Mouse (Mus musculus) heart, embryonic 11.5 days (tissue): Measurements from ENCODE around the gene Pkp4. TPM values are rescaled to one million over a fixed set of nuclear protein-coding genes. Genes with fewer than 3 reads are reported as not detected.

Experiments
- ATAC-seq: fragments of 200-750 bp; cut with Nextera tagmentation; replicated peaks from 2 replicates; pipeline ENCODE4 v1.8.0; 2017; ENCODE audit warnings: moderate library complexity; ENCODE audit not compliant: insufficient number of reproducible peaks, low FRiP score, low TSS enrichment
- H3K27ac ChIP-seq: fragments of 300-500 bp; sonication (generic); 2 replicates; pipeline ENCODE4 v1.5.1; 2014; ENCODE audit warnings: mild to moderate bottlenecking, low read depth, low read length
- H3K27me3 ChIP-seq: fragments of 300-500 bp; sonication (generic); 2 replicates; pipeline ENCODE4 v1.6.1; 2014; ENCODE audit warnings: mild to moderate bottlenecking, low read length, mixed read lengths; ENCODE audit not compliant: control insufficient read depth, insufficient read depth
- H3K36me3 ChIP-seq: fragments of 300-500 bp; sonication (generic); 2 replicates; pipeline ENCODE4 v1.6.1; 2014; ENCODE audit warnings: mild to moderate bottlenecking, low read length, moderate library complexity, mixed read lengths; ENCODE audit not compliant: control insufficient read depth, insufficient read depth
- H3K4me1 ChIP-seq: fragments of 300-500 bp; sonication (generic); 2 replicates; pipeline ENCODE4 v1.6.1; 2014; ENCODE audit warnings: low read length; ENCODE audit not compliant: control insufficient read depth, insufficient read depth
- H3K4me2 ChIP-seq: fragments of 300-500 bp; sonication (generic); 2 replicates; pipeline ENCODE4 v1.6.1; 2014; ENCODE audit warnings: mild to moderate bottlenecking, moderate library complexity
- H3K4me3 ChIP-seq: fragments of 300-500 bp; sonication (generic); 2 replicates; pipeline ENCODE4 v1.5.1; 2014; ENCODE audit warnings: low read depth, low read length
- H3K9ac ChIP-seq: fragments of 300-500 bp; sonication (generic); 2 replicates; pipeline ENCODE4 v1.6.1; 2014; ENCODE audit warnings: mild to moderate bottlenecking, low read depth, low read length, moderate library complexity
- H3K9me3 ChIP-seq: fragments of 300-500 bp; sonication (generic); replicated peaks from 2 replicates; pipeline ENCODE4 v1.6.1; 2016; ENCODE audit warnings: low read length; ENCODE audit not compliant: control insufficient read depth
- WGBS: fragments of 180-500 bp; shearing (Covaris S2); extraction: QIAGEN DNeasy Blood & Tissue Kit; methylation state at CpG from one replicate; pipeline ENCODE4 v1.1.7; 2014; ENCODE audit not compliant: insufficient replicate concordance; 5-methylcytosine and 5-hydroxymethylcytosine counted together
- polyA plus RNA-seq: library from polyadenylated mRNA; unstranded; fragments of >200 nt; fragmentation: Nextera tagmentation; extraction: Ambion mirVana; gene quantifications from 2 replicates; pipeline ENCODE4 v1.2.1, GENCODE M21; 2014

Pkp4 gene
- polyA plus RNA-seq, 1 experiment from 2014 or later: 37.6 TPM

DNA sequence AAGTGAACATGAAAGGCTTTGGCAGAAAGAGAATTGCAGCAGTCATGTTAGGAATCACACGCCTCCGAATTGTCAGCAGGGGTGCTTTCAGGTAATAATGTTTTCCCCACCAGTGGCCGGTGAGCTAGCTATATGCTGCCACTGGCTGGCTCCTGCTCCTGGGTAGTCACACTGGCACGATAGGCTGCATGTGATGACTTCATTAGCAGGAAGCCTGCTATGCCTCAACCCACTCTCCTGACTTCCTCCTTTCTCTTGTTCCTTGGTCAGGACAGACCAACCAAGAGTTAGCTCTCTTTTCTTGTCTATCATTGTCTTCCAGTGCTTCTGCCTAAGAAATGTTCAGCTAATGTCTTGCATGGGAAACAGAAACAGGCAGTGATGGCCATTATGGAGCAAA lies 171.9 kb downstream of the Pkp4 start:
- Histone ChIP-seq H3K36me3 (peaks cover 2% of the 10 kb centered on the region), H3K27ac (no peak overlapping the region)
- ATAC-seq: no peak

DNA sequence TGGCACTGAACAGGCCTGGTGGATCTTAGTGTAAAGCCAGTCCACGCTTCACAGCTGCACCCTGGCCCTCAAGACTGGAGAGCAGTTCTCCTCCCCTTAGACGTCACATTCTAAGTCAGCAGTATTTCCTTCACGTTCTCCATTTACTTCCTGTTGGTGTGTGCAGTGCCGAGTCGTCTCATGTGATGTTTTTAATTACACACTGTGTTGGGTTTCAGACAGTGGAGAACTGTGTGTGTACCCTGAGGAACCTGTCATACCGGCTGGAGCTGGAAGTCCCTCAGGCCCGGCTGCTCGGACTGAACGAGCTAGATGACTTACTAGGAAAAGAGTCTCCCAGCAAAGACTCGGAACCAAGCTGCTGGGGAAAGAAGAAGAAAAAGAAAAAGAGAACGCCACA lies 177.9 kb downstream of the Pkp4 start:
- Histone ChIP-seq H3K9ac (no peak overlapping the region), H3K4me1 (peaks cover 2% of the 10 kb centered on the region), H3K36me3 (peaks cover 7% of the 10 kb centered on the region), H3K27ac (no peak overlapping the region), H3K4me3 (no peak overlapping the region), H3K27me3 (no peaks in the 10 kb centered on the region), H3K4me2 (no peak overlapping the region), H3K9me3 (no peaks in the 10 kb centered on the region)
- 80% methylated on average over 11 of the region's 11 CpGs for WGBS
- ATAC-seq: no peak

More for the DNA sequence above, 171.9 kb downstream of the Pkp4 start:
- Histone ChIP-seq H3K4me1 (peaks cover 6% of the 10 kb centered on the region), H3K9ac (no peak overlapping the region), H3K4me3 (no peak overlapping the region), H3K9me3 (no peaks in the 10 kb centered on the region), H3K27me3 (no peaks in the 10 kb centered on the region), H3K4me2 (no peak overlapping the region)
- WGBS: 85% methylated on average over 4 of the region's 4 CpGs

DNA sequence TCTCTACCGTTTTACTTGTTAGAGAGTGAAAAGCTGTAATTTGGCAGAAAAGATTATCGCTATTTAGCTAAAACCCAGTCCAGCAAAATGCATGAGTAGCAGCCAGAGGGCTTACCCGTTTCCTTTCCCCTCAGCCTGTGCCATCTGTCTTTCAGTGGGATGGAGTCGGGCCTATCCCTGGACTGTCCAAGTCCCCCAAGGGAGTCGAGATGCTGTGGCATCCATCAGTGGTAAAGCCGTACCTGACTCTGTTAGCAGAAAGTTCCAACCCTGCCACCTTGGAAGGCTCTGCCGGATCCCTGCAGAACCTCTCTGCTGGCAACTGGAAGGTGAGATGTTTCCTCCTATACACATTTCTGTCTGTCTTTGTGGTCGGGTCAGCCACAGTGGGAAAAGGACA lies 178.3 kb downstream of the Pkp4 start:
- 92% methylated on average over 8 of the region's 8 CpGs for WGBS
- Histone ChIP-seq H3K27me3 (no peaks in the 10 kb centered on the region), H3K4me3 (no peak overlapping the region), H3K27ac (no peak overlapping the region), H3K4me2 (no peak overlapping the region), H3K9me3 (no peaks in the 10 kb centered on the region), H3K9ac (no peak overlapping the region), H3K36me3 (peaks cover 7% of the 10 kb centered on the region), H3K4me1 (no peaks in the 10 kb centered on the region; the same call in 1 of the 2 replicates)
- no peak for ATAC-seq

DNA sequence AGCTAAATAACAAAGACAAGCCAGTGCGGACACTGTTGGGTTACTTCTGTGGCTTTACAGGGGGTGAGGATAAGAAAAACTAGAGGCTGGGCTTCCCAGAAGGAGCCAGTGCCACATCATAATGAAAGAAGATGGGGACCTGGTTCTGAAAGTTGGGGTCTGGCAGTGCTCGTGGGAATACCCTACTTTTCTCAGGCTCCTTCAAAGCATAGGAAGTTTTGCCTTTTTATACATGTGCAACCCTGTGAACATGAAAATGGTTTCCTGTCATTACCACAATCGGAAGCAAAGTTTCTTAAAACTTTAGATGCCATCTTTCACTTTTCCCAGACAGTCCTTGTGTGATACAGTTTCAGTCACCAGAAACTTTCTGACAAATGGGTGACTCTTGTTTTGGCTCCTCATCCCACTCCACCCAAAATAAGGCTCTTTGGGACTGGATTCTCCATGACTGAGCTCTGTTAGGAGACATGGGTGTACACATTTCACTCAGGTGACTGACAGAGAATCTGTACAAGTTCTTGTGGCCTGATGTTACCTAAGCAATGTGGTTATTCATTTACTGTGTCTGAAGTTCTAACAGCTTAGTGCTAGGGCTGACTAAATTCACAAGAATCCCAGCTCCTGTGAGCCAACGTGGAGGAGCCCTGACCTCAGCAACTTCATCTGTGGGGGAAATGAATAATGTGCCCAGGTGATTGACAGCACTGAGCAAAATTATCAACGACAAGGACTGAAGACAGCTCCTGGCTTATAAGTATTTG lies 179.3 kb downstream of the Pkp4 start:
- no peaks in the 10 kb centered on the region for H3K27me3 ChIP-seq
- no peaks in the 10 kb centered on the region for H3K4me1 ChIP-seq
- no peak overlapping the region for H3K4me2 ChIP-seq
- no peaks in the 10 kb centered on the region for H3K9me3 ChIP-seq
- WGBS: 89% methylated on average over 5 of the region's 5 CpGs
- ATAC-seq: no peak
- peaks cover 7% of the 10 kb centered on the region for H3K36me3 ChIP-seq
- H3K27ac ChIP-seq: no peak overlapping the region
- H3K4me3 ChIP-seq: no peak overlapping the region
- no peak overlapping the region for H3K9ac ChIP-seq

DNA sequence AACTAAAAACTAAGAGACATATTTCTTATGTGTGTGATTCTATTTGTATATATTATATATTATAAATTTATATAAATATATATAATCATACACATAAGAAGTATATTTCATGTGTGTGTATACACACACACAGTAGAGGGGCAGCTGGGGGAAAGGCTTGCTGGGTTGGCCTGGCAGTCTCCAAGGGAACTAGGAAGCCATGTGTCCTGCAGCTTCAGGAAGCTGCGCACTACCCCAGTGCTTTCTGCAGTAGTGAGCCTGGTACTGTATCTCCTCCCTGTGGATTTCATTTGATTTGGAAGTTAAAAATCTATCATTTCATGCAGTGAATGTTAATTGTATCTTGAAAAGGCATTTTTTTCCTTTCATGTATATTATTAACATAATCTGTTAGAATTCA lies 180.2 kb downstream of the Pkp4 start:
- H3K4me2 ChIP-seq: no peak overlapping the region
- H3K36me3 ChIP-seq: peaks cover 13% of the 10 kb centered on the region
- ATAC-seq: no peak
- H3K9me3 ChIP-seq: no peaks in the 10 kb centered on the region
- H3K27ac ChIP-seq: no peak overlapping the region
- 96% methylated on average over 1 of the region's 1 CpGs for WGBS
- H3K4me1 ChIP-seq: no peaks in the 10 kb centered on the region
- H3K27me3 ChIP-seq: no peaks in the 10 kb centered on the region
- H3K9ac ChIP-seq: no peak overlapping the region
- no peak overlapping the region for H3K4me3 ChIP-seq

DNA sequence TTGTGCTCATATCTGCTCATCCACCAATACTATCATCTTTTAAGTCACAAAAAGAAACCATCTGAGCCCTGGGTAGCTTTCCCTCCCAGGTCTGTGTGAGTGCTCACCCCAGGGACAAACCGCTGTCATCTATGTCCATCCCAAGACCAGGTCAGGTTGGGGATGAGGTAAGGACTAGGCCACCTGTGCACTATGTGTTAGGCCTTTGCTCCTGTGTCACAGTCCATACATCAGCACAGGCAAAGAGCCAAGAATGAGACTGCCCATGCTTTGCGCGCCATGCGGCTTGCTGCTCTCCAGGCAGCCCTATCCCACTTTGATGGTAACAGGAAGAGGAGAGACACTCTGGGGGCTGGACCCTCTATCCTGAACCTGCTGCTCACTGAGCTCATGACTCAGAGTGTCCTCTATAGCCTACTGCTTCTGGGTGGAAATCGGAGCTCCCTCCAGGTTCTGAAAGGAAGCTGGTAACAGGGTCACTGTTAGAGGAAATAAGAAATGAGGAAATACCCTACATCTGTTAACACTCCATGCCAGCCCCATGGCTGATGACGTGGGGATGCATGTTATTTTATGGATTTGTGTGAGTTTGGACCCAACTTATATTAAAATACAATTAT lies 182.1 kb downstream of the Pkp4 start:
- Histone ChIP-seq H3K27ac (no peak overlapping the region), H3K27me3 (no peaks in the 10 kb centered on the region), H3K9ac (no peak overlapping the region), H3K4me2 (no peak overlapping the region), H3K36me3 (peaks cover 10% of the 10 kb centered on the region), H3K4me1 (0 out of 2 replicates have a peak, but pooled peaks cover 5% of the 10 kb centered on the region), H3K9me3 (no peaks in the 10 kb centered on the region), H3K4me3 (no peak overlapping the region)
- no peak for ATAC-seq
- 90% methylated on average over 6 of the region's 6 CpGs for WGBS

DNA sequence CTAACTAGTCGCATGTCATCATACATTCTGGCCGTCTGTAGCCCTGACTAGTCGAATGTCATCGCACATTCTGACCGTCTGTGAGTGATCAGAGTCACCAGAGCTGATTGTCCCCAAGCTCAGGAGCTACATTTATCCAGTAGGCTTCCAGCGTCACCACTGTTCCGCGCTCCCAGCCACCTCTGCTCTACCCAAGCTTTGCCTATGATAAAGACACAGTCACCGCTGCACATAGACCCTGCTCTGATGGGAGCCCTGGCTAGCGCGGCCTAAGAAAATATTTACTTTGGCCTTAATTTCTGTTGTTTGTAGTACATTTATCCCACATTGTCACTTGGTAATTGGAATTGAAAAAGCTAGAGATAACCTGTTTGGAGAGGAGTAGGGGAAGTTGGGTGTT lies 183.2 kb downstream of the Pkp4 start:
- Histone ChIP-seq H3K9me3 (no peaks in the 10 kb centered on the region), H3K36me3 (peaks cover 15% of the 10 kb centered on the region), H3K9ac (no peak overlapping the region), H3K4me1 (0 out of 2 replicates have a peak, but pooled peaks cover 5% of the 10 kb centered on the region), H3K27me3 (no peaks in the 10 kb centered on the region), H3K27ac (no peak overlapping the region), H3K4me3 (no peak overlapping the region), H3K4me2 (no peak overlapping the region)
- 72% methylated on average over 11 of the region's 11 CpGs for WGBS
- no peak for ATAC-seq

DNA sequence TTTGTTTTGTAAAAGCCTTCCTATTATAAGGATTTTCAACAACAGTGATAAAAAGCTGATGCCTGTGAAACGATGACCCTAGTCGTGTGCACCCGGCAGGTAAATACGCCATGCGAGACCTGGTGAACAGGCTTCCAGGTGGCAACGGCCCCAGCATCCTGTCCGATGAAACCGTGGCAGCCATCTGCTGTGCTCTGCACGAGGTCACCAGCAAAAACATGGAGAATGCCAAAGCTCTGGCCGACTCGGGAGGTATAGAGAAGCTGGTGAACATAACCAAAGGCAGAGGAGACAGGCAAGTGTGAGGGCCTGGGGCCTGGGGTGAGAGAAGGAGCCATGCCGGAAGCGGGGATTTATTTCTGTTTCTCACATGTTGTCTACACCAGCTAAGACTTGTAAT lies 184.0 kb downstream of the Pkp4 start:
- Histone ChIP-seq H3K9me3 (no peaks in the 10 kb centered on the region), H3K9ac (no peak overlapping the region), H3K4me3 (no peak overlapping the region), H3K27me3 (no peaks in the 10 kb centered on the region), H3K4me2 (no peak overlapping the region), H3K36me3 (peaks cover 16% of the 10 kb centered on the region), H3K27ac (no peak overlapping the region), H3K4me1 (0 out of 2 replicates have a peak, but pooled peaks cover 5% of the 10 kb centered on the region)
- ATAC-seq: no peak
- WGBS: 92% methylated on average over 13 of the region's 13 CpGs
